Mouse (Mus musculus): Measurements from ENCODE around the gene Pdzk1.

The Pdzk1 gene

DNA sequence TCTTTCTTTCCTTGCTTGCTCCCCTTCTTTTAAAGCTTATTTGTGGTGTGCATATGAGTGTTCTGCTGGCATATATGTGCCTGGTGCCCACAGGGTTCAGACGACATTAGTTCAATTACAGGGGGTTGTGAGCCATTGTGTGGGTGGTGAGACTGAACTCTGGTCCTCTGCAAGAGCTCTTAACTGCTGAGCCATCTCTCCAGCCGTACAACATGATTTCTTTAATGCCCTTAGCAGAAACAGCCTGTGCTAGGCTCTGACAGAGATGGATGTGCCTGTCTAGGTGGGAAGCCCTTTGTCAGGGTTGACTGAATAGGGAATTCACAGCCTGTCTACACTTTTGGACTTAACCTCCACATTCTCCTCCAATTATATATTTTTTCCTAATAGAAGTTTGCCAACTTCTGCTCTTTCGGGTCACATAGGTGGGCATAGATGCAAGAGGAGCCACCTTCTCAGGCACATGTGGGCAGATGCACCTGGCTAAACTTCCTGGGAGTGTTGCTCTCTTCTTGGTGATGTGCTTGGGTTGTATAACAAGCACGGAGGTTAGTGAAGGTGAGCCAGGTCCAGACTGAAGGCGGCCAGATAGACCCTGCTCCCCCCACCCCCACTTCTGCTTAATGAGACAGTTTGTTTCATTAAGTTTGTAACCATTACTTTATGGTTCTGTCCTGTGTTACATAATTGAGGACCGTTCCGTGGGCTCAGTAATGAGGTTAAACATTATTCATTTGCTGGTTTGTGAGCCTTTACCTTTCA is 5.7 kb downstream of the Pdzk1 start:
- DNase-seq (ENCODE audit: low spot score in 2 of 2) = no peak

DNA sequence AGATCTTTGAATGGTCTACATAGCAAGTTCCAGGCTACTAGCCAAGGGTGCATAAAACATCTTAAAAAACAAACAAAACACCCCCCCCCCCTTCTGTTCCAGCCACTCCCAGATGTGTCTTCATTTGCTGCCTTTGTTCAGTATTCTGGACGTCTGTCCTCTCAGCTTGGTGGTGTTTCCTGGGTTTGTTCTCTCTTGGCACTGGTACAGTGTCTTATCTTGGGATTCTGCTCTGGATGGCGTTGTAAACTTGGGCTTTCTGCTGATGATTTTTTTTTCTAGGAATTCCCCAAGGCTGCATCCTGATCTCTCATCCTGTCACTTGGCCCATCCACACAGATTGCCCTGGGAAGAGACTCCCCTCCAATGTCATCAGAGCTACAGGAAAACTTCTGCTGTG is 7.3 kb downstream of the Pdzk1 start:
- no peak for DNase-seq (ENCODE audit: low spot score in 2 of 2)

GRCm38 (mm10) chr3:96838996-96839645 is 10.0 kb downstream of the Pdzk1 start:
- no peak for DNase-seq (ENCODE audit: low spot score in 2 of 2)

DNA sequence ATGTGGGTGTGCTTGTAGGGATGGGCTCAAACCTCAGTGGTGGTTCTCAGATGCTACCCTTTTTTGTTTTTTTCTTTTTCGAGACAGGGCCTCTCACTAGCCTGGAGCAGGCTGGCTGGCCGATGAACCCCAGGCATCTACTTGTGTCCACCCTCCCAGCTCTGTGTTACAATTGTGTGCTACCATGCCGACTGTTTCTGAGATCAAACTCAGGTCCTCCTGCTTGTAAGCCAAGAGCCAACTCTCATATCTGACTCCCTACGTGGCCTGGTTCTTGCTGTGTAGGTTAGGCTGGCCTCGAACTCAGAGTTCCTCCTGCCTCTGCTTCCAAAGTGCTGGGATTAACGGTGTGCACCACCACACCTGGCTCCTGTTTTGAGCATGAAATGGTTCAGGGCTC is 16.1 kb downstream of the Pdzk1 start:
- DNase-seq (ENCODE audit: low spot score in 2 of 2) = no peak

- no peak for DNase-seq (ENCODE audit: low spot score in 2 of 2)
Measured at GRCm38 (mm10) chr3:96845806-96846205, 16.7 kb downstream of the Pdzk1 start.

- DNase-seq (ENCODE audit: low spot score in 2 of 2) = peak; percentile 23 to 32
Measured at GRCm38 (mm10) chr3:96846985-96847384, 17.9 kb downstream of the Pdzk1 start.

- peak; percentile 68 to 81 for DNase-seq (ENCODE audit: low spot score in 2 of 2)
Measured at GRCm38 (mm10) chr3:96847661-96848060, 18.6 kb downstream of the Pdzk1 start.

DNA sequence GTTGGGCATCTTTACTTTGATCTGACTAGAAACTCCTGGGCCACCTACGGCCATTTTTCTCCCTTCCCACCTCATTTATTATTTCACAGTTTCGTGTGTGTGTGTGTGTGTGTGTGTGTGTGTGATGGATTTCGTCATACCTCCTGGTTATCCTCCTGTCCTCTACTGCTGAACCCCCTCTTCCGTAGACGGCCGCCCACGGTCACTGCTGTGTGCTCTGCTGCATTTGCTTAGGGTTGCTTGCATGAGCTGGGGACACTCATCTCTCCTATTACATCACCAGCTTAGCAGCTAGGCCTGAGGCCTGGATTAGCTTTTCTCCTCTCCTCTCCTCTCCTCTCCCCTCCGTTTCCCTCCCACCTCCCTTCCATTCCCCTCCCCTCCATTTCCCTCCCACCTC is 19.4 kb downstream of the Pdzk1 start:
- DNase-seq (ENCODE audit: low spot score in 2 of 2) = no peak

DNA sequence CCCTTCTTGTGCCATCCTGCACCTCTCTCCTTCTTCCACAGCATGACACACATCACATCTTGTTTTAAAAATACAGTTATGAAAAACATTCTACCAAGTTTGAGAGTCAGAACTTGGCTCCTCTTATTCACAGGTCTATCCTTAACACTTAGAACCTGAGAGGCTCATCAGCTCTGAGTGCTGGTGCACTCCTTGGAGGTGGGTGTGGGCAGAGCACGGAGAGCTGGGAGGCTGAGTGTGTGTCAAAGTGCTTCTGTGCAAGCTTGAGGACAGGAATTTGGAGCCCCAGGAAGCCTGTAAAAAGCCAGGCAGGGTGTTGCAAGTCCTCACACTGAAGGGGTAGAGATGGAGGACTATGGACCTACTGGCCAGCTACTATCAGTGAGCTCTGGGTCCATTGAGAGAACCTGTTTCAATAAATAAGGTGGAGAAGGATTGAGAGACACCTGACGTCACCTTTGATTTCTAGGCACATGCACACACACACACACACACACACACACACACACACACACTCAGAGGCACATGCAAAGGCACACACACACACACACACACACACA is 20.2 kb downstream of the Pdzk1 start:
- no peak for DNase-seq (ENCODE audit: low spot score in 2 of 2)

- DNase-seq (ENCODE audit: low spot score in 2 of 2) = no peak
Measured at GRCm38 (mm10) chr3:96852561-96852960, 23.5 kb downstream of the Pdzk1 start.

DNA sequence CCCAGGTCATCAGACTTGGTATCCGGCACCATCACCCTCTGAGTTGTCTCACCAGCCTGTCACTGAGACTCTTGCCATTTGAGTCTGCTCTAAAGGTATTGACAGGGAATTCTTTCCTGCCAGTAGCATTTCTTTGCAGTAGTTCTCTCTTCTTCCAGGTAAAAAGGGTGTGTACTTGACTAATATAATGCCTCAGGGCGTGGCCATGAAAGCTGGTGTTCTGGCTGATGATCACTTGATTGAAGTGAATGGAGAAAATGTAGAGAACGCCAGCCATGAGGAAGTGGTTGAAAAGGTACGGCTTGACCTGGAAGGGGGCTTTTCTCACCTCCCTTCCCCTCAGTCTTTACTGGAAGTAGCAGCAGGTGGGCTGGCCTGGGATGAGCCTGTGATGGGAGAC is 25.3 kb downstream of the Pdzk1 start:
- no peak for DNase-seq (ENCODE audit: low spot score in 2 of 2)

- DNase-seq (ENCODE audit: low spot score in 2 of 2) = no peak
Measured at GRCm38 (mm10) chr3:96855833-96856232, 26.7 kb downstream of the Pdzk1 start.

GRCm38 (mm10) chr3:96860498-96860897 is 31.4 kb downstream of the Pdzk1 start:
- no peak for DNase-seq (ENCODE audit: low spot score in 2 of 2)

GRCm38 (mm10) chr3:96867863-96868262 is 38.8 kb downstream of the Pdzk1 start:
- DNase-seq (ENCODE audit: low spot score in 2 of 2) = no peak

GRCm38 (mm10) chr3:96868566-96868965 is 39.5 kb downstream of the Pdzk1 start:
- no peak for DNase-seq (ENCODE audit: low spot score in 2 of 2)

- DNase-seq (ENCODE audit: low spot score in 2 of 2) = no peak
Measured at GRCm38 (mm10) chr3:96869091-96869490, 40.0 kb downstream of the Pdzk1 start.

DNA sequence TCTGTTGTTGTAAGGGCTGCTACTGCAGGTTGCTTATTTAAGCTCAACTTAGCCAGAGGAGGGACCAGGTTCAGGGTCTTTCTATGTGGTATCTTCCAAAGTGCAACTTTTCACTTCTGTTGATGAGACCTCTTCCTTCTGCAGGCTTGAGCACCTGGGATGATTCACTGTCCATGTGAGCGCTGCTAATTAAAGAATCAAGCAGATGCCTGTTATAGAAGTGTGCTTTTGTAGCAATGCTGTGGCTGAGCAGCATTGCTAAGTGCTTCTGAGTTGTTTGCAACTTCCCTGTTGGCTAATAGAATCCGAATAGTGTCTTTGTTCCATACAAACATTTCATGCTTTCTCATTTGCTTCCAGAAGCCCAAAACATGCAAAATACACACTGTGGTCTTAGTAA is 41.2 kb downstream of the Pdzk1 start:
- no peak for DNase-seq (ENCODE audit: low spot score in 2 of 2)

GRCm38 (mm10) chr3:96871070-96871469 is 42.0 kb downstream of the Pdzk1 start:
- no peak for DNase-seq (ENCODE audit: low spot score in 2 of 2)

DNA sequence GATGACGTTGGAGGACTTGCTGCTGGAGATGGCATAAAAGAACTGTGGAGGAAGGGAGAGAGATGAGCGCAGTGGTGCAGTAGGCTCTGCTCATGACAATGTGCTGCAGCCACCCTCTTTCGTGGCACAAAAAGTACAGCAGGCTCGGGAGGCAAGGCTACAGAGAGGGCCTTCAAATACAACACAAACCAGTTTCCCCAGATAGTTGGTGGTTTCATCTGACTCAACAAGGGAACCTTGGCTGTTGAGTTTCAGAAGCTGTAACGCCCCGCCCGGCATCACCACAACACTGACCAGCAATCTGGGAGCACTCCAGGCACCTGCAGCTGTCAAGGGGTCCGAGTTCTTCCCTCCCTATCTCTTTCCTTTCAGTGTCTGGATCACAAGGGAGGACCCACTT is 43.4 kb downstream of the Pdzk1 start:
- DNase-seq (ENCODE audit: low spot score in 2 of 2) = no peak

DNA sequence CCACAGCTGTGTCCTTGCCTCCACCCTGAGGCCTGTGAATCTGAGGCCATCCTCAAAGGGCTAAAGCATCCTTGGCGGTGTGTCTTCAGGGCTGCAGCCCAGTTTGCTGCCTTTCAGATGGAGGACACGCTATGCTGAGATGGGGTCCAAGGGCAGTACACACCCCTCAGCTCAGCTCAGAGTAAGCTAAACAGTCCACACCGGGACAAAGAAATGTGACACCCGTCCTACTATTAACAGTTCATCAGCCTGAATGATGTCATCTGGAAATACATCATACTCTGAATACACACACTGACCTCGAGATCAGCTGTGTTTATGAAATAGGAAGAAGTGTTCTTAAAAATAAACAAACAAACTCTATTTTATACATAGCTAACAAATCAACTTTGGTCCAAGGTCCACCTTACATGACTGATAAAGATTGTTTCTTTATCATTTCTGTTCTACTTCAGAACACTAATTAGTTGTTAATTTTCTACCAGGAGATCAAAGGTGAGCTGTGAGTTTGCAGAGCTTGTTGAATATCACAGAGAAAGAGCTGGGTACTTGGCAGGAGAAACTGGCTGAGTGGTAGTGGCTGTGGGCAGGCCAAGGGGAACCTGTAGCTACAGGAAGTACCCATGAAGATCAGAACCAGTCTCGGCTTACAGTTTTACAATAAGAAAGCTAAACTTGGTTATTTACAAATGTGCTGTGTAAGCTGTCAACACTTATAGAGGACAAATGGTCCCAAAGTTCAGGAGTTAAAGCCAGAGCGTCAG is 45.9 kb downstream of the Pdzk1 start:
- no peak for DNase-seq (ENCODE audit: low spot score in 2 of 2)

DNA sequence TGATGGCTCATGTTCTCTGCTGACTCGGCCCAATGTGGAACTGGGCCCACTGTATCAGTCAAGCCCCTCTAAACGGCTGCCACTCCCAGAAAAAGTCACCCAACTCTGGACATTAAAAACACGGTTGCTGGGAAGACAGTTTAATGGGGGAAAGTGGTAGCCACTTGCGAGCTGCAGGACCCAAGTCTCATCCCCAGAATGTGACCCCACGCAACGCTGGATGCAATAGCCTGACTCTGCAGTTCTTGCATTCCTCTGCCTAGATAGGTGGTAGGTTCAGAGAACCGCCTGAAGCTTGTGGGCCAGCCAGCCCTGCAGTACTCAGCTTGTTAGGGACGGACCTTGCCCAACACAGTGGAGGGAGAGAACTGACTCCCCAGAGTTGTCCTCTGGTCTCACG is 50.5 kb downstream of the Pdzk1 start:
- no peak for DNase-seq (ENCODE audit: low spot score in 2 of 2)

DNA sequence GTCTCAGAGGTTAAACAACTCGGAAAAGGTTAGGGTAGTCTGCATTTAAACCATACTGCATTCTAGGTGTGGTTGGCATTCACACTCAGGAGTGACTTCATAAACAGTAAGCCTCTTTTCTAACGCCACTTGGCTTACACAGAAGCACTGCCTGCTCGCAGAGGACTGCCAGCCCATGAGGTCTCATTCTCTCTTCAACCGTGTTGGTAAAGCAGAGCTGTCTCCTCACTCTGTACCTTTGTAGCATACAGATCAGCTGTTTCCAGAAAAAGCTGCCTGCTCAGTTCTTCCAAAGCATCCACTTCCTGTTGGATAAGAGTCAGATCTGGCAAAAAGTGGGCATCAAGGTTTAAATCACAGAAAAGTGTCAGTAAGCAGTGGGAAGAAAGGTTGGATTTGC is 51.3 kb downstream of the Pdzk1 start:
- no peak for DNase-seq (ENCODE audit: low spot score in 2 of 2)

DNA sequence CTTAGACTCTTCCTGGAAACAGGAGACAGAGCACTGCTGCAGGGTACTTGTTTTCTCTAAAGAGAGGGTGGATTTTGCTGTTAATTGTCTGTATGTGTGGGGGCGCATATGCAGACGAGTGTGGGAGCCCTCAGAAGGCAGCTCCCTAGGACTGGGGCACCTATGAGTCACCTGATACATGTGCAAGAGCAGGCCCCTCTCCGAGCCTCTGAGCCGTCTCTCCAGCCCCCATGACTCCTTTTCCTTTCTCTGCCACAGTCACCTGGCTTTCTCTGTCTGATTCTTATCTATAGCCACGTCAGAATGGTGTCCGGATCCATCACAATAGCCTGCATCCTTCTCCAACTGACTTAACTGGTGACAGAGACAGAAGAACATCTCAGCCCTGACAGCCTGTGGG is 52.5 kb downstream of the Pdzk1 start:
- DNase-seq (ENCODE audit: low spot score in 2 of 2) = no peak
